Mouse (Mus musculus) hindlimb bud, embryonic 11.5 days (tissue): ENCODE measurements around the gene Lmna.

Experiments
- DNase-seq: peaks from one replicate; pipeline ENCODE4 v3.0.0-alpha.2; 2012; ENCODE audit warnings: low read depth, low spot score; ENCODE audit errors: extremely low spot score

Lmna gene

DNA sequence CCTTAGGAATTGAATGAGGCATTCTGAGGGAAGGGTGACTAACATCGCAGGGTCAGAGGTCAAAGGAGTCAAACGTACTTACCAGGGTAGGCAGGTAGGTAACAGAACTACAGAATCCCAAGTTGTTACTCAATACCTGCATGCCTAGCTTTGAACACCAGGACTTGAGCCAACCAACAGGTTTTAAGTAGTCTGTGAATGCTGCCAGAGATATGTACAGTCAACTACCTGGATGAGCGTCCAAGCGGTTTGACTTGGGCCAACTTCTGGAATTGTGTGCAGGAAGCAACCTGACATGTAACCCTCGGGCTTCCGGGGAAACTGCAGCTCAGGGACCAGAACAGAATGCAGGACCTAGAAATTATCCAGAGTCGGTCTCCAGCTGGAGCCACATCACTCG, 13.3 kb upstream of the Lmna start:
- no peak for DNase-seq

DNA sequence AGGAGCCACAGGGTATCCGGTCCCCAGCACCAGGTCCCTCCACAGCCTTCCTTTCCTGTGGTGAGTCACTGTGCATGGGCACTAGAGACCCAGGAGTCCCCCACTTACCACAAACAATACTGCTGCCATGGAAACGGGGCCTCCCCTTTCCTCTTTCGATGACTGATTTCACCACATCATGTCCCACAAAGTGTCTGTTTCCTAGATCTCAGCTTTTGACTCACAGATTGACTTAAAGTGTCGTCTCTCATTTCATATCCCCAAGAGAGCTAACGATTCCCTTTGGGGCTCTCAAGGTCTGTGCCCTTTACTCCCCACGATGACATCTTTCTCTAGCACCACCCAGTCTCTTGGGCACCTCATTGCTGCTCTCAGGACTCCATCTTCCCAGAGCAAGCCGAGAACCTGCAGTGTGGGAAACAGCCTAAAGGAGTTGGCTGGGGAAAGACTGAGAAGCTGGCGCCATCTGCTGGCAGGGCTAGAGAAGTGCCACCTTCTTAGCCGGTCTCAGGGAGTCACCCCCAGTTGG, 12.1 kb upstream of the Lmna start:
- no peak for DNase-seq

DNA sequence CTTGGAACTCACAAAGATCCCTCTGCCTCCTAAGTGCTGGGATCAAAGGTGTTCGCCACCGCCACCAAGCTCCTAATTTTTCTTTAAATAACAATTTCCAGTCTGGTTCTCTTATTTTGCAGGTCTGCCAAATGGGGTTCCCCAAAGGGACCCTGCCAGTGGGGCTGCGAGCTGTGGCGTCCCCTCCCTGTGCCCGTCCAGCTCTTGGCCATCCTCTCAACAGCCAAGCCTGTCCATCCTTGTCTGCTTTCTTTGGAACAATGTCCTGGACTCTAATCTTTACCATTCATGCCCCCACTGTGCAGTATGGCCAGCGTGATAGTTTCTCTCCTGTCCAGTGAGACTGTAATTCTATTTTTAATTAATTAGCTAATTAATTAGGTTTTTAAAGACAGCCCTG, 11.4 kb upstream of the Lmna start:
- no peak for DNase-seq

DNA sequence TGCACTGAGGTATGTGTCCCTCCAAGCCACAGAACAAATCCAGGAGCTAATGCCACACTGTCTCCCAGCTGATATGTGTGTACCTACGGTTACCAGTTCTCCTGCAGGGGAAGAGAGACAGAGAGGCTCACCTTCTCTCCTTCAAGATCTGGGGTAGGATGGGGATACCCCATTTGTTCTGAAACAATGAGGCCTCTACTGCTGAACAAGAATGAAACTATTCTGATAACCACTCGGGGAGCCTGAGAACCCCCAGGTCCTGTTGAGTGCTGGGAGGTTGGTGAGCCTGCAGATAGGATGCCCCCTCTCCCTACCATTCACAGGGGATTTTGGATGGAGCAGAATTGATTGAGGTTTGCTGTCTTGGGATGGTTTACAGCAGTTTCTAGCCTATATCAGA, 10.3 kb upstream of the Lmna start:
- no peak for DNase-seq

DNA sequence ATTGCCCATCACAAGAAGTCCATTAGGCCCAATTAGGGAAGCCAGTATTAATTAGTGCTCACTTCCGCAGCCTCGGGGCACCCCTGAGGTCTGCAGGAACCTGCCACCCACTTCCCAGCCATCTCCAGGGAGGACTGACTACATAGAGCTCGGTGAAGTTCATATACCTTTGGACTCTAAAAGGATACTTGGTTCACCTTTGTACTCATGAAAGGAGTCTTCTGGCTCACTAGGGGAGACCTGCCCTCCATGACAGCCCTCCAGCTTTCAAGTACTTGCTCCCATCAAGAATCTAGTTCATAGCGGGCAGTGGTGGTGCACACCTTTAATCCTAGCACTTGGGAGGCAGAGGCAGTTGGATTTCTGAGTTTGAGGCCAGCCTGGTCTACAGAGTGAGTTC, 8.7 kb upstream of the Lmna start:
- DNase-seq = no peak

DNA sequence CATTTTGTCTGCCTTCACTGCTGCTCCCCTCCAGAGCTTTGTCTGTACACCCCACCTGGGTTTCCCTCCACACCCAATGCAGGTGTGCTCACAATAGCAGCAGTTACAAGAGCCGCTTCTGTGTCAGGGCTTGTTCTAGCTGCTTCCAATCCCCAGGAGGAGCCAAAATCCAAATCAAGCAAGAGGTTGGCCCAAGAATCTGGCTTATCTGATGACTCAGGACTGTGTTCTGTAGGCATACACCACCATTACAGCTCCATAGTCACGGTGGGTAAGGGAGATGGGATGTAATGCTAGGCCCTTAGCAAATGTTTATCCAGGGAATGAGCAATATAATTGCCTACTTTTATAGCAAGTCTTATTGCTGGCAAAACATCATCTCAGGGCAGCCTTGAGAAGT, 6.7 kb upstream of the Lmna start:
- DNase-seq = no peak

DNA sequence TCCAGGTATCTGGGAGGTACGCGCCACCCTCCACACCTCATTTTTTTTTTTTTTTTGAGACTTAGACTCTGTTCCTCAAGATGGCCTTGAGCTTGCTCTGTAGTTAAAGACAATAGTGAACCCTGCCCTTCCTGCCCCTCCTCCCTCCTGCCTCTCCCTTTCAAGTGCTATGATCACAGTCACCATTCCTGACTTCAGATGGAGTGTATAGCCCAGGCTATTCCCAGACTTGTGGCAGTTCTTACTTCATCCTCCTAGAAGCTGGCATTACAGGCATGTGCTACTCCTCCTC, 5.3 kb upstream of the Lmna start:
- no peak for DNase-seq

DNA sequence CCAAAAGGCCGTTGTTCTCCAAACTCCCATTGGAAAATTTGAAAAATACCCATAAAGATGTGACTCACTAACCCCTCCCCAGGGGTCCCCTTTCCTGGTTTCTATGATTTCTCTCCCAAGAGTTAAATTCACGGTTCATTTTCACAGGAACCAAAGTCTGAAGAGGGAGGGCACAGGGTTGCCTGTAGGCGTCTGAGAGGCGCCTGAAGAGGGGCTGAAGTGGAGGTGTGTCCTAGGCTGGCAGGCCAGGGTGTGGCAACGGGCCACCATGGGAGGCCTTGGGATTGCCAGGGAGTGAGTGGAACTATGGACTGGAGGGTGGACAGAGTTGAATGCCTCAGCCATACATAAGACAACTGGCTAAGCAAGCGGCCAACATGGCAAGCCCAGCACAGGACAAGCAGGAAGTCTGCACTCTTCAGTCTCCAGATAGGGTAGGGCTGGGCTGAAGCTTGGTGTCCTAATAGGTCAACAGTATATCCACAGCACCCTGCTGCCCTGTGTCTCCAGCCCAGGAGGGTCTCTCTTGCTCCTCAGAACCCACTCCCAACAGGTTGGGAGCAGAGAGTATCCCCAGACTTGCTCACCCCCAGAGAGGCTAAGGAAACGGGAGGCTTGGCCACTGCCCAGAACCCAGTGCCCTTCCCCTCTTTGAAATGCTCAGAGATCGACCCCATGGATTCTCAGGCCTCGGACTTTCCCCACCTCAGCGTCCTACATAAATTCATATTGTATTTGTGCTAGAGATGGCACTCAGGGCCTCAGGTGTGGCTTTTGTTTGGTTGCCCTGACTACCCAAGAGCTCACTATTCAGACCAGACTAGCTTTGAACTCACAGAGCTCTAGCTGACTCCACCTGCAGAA, 4.7 kb upstream of the Lmna start:
- DNase-seq = no peak

DNA sequence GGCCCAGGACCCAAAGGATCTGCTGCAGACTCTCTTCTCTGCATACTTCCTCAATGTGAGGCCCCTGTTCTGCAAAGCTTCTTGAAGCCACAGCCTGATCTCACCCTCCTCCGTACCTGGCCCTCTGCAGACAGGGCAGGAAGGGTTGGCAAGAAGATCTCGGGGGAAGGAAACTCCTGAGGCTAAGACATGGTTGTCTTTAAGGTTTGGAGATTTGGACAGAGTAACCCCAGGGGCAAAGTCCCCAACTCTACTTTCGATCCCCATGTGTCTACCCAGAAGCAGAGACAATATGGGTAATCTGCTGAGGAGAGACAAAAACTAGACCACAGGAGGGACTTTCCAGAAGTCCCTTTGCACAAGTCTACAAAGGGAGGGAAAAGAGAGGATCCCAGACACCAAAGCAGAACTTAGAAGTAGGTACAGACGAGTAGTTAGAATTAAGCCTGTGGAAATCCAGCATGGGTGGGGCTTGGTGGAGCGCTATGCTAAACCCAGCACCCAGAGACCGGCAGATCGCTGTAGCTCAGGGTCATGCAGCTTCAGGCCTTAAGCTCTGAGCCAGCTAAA, 3.9 kb upstream of the Lmna start:
- DNase-seq = no peak

DNA sequence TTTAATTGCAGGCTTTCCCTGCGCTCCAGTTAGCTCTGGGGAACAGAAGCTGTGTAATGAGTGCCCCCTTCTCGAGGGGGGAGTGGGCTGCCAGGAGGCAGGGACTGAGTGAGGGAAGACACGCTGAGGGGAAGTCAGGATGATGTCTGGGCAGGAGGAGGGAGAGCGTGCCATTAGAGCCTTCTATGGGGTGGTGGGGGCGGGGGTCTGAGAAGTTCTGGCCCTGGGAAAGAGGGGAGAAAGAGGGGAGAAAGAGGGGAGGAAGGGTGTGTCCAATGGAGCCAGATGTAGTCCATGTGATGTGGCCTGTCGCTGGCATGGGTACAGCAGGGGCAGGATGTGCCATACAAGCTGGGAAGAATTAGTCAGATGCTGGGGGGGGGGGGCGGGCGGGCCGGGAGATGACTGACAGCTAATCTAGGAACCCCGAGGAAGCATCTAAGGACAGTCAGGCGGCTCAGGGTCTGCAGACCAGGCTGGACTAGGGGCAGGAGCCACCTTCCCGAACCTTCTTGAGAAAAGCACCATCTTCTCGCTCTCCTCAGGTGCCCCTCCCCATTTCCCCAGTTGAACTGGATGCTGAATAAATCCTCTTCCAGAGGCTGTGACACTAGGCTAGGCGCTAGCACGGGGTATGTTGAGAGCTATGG, 3.3 kb upstream of the Lmna start:
- DNase-seq = no peak

DNA sequence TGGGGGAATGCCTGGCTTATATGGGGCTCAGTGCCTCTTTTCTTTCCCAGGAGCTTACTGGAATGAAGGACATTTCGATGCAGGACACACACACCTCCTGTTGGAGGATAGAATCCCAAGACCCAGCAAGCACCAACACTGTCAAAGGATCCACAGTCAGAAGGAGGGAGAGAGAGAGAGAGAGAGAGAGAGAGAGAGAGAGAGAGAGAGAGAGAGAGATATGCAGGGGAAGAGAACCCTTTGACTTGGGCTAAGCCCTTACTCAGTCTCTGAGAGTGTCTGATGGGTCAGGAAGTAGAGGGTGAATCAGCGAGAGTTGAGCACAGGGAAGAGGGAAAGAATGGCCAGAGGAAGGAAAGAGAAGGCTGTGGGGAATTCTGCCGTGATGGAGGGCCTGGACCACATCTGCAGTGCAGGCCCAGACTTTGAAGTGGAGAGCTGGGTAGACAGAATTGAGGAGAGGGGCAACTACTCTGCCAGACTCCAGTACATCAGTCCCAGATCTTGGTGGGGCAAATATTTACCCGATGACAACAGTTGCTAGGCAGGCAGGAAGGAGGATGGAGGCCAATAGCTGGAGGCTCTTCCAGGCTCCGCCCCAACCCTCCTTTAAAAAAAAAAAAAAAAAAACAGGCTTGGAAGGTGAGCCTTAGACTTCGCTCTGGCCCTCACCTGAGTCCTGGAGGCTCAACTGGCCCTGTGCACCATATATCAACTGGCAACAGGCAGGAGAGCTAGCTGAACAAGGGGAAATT, 2.6 kb upstream of the Lmna start:
- no peak for DNase-seq

DNA sequence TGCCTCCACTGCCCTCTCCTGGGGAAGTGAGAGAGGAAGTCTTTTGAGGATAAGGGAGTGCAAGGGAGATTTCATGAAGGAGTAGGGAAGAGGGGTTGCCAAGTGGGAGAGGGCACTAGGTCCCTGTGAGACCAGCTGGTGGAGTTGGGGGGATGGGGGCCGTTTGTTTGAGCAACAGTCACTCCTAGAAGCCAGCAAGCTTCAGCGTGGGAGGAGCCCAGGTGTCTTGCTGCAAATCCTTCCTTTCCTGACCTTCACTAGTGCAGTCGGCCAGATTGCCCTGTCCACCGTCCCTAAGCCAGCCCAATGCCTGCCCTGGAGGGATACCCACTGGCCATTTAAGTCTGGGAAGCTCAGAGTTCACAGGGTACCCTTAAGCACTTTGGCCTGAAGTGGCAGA, 1.8 kb upstream of the Lmna start:
- DNase-seq = no peak

DNA sequence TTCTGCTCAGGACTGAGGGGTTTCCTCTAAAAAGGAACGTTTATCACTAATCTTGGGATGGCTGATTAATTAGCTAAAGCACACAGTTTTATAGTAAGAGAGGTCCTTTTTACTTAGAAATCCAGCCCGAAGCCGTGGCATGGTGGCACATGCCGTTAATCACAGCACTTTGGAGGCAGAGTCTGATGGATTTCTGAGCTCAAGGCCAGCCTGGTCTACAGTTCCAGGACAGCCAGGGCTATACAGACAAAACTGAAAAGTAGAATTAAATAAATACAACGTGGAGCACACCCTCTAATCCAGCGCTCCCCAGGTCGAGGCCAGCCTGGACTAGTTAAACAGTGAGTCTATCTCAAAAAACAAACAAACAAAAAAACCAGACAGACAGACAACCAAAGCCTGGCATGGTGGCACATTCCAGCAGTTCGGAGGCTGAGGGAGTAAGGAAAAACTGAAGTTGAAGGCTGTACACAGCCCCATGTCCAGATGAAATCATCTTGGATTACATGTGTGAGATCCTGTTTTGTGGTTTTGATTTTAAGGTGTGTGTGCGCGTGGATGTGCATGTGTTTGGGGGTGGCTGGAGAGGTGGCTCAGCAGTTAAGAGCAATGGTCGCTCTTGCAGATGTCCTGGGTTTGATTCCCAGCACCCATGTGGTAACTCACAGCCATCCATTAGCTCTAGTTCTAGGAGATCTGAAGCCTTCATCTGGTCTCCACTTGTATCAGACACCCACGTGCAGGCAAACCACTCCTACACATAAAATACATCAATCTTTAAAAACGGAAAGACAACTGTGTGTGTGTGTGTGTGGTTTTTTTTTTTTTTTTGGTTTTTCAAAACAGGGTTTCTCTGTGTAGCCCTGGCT, 899 bp upstream of the Lmna start:
- no peak for DNase-seq

DNA sequence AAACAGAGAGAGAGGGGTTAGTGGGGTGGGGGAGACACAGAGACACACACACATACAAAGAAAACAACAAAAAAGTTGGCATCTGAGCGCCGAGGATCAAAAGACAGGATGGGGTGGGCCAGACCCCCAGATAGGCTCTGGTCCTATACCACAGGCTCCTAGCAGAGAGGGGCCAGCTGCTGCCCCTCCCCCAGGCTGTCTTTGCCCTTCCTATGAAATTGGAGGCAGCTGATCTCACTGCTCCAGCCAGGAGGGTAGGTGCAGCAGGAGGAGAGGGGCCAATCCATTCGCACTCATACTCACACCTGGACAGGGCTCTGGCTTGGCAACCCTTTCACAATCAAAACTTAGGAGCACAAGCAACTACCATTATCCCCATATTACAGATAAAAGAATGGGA, 506 bp downstream of the Lmna start:
- DNase-seq = no peak

DNA sequence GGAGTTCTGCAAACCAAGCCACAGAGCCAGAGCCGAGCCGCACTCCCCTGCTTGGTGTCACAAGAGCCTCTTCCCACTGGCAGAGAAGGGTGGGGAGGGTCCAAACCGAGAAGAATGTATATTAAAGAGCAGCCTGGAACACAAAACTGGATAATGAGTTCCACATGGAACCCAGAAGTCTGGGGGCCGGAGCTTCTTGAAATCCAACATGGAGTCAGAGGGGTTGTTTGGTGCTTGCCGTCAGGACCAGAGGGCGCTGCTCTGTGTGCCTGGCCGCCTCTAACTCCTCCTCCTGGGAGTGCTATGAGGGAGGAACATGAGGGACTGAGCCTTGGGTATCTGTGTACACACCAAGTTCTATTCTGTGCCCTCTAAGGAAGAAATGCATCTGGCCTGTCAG, 4.0 kb downstream of the Lmna start:
- DNase-seq = no peak

DNA sequence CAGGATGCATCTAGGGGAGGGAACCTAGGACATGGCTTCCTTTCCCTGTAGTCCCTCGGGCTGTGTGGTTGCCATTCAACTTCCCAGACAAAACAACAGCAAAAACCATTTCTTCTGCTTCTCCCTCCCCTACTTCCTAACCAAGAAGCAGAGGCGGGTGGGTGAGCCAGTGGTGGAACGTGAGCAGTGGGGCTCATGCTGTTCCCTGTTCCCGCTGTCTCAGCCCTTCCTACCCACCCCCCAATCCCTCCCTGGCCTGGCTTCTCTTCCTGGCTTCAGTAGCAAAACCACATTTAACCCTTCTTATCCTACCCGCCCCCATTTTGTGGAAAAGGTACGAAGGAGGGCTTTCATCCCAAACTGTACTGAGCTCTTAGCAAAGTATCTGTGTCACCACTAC, 4.7 kb downstream of the Lmna start:
- no peak for DNase-seq

DNA sequence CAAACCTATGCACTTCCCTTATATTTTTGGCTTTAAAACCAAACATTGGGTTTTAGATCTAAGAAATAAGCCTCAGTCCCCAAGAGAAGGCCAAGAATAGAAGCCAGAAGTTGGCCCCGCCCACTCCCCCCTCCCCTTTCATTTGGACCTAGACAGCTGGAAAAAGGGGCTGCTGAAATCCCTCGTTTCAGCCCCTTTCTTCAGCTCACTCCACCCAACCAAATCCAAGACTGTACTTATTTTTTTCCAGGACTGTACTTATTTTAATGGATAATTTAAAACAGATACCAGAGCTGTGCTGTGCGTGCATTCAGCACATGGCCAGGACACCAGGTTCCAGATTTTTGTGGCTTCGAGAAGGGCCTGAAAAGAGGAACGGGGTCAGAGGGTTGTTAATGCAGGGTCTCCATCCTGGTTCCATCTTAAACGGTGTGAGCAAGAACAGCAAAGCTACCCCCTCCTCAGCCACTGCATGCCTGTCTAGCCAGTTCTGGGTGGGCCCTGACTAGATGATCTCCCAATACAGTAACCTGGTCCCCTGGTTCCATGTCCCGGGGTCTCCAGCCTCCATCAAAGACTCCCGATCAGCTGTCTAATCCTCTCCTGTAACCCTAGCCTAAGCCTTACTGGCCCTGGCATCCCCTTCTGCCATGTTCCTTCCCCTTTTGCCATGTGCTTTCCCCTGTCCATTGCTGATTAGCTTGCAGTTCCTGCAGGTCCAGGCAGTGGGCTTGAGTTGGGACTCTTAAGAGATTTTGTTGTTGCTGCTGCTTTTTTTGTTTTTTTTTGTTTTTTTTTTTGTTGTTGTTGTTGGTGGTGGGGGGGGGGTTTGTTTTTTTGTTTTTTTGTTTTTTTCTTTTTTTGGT, 5.6 kb downstream of the Lmna start:
- no peak for DNase-seq

DNA sequence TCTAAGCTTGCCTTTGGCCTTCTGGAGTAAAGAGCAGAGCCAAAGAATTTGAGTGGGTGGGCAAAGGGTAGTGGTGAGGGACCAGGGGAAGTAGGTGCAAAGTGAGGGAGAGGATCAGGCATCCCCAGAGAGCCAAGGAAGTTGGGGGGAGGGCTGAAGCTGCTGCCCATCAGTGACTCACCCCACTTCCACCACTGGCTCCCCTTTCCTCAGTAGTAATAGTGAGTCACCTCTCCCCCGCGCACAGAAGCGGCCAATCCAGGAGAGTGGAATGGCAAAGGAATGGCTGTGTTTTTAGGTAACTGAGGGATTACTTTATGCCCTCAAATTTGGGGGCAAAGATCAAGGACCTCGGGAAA, 6.3 kb downstream of the Lmna start:
- no peak for DNase-seq

DNA sequence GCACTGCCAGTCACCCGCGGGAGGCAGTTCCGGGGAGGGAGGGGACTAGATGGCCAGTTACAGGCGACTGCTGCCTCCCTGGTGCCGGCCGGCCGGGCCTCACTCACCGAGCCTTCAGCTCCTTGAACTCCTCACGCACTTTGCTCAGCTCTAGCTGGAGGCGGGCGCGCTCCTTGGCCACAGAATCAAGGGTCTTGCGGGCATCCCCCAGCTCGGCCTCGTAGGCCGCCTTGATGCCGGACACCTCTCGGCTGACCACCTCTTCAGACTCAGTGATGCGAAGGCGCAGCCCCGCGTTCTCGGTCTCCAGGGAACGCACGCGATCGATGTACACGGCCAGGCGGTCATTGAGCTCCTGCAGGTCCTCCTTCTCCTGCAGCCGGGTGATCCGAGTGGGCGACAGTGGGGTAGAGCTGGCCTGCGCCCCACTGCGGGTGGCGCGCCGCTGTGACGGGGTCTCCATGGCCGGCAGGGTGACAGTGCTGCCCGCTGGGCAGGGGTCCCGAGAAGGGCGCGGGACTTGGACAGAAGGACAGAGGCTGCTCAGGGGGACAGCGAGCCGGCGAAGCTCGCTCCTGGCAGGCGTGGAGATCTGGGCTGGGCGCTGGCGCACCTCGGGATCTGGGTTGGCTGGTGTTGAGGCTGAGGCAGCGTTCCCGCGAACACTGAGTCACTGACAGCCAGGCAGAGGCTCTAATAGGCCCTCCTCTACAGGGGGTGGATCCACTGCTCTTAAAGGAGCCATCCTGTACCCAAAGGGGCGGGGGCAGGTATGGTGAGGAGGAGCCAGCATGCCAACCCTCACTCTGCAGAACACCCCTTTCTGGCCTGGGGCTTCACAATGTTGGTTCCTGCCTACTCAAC, 6.9 kb downstream of the Lmna start:
- no peak for DNase-seq
